Mouse (Mus musculus): ENCODE results near the gene Map3k7cl. TPM values are rescaled to one million over a fixed set of nuclear protein-coding genes. Genes with fewer than 3 reads are reported as not detected.
A peak's percentile ranks its signal among the peaks of the same experiment; 100 is the strongest.

The Map3k7cl gene
- polyA plus RNA-seq, 1 experiment from 2014 or later = 0.39 TPM

- WGBS = 80% methylated on average over 4 of the region's 4 CpGs
Observed at GRCm38 (mm10) chr16:87561501-87561900, 8.4 kb downstream of the Map3k7cl start.

GRCm38 (mm10) chr16:87563524-87563923 lies 10.4 kb downstream of the Map3k7cl start:
- 71% methylated on average over 6 of the region's 6 CpGs for WGBS
- no peak overlapping the region for H3K9ac ChIP-seq (replicated peaks; ENCODE audit: low read depth, low read length)
- no peak overlapping the region for H3K4me2 ChIP-seq (replicated peaks; ENCODE audit: low read depth, low read length)
- no peak overlapping the region for H3K27ac ChIP-seq (ENCODE audit: low read length)
- H3K9me3 ChIP-seq (ENCODE audit: control insufficient read depth, low read depth, low read length) = no peaks in the 10 kb centered on the region
- H3K4me3 ChIP-seq (ENCODE audit: low read depth, low read length) = no peak overlapping the region
- ATAC-seq (ENCODE audit: insufficient number of reproducible peaks, insufficient read depth, low FRiP score, low read depth) = no peak
- no peaks in the 10 kb centered on the region for H3K4me1 ChIP-seq (ENCODE audit: control insufficient read depth, insufficient read depth, low read length)
- H3K36me3 ChIP-seq (ENCODE audit: control insufficient read depth, insufficient read depth, low read length) = no peaks in the 10 kb centered on the region
- no peaks in the 10 kb centered on the region for H3K27me3 ChIP-seq (ENCODE audit: control insufficient read depth, insufficient read depth, low read length)

More at GRCm38 (mm10) chr16:87561501-87561900, 8.4 kb downstream of the Map3k7cl start:
- Histone ChIP-seq H3K4me1 (ENCODE audit: control insufficient read depth, insufficient read depth, low read length) (no peaks in the 10 kb centered on the region), H3K9me3 (ENCODE audit: control insufficient read depth, low read depth, low read length) (no peaks in the 10 kb centered on the region), H3K4me3 (ENCODE audit: low read depth, low read length) (no peak overlapping the region), H3K27me3 (ENCODE audit: control insufficient read depth, insufficient read depth, low read length) (no peaks in the 10 kb centered on the region), H3K27ac (ENCODE audit: low read length) (no peak overlapping the region), H3K9ac (replicated peaks; ENCODE audit: low read depth, low read length) (no peak overlapping the region), H3K4me2 (replicated peaks; ENCODE audit: low read depth, low read length) (no peak overlapping the region), H3K36me3 (ENCODE audit: control insufficient read depth, insufficient read depth, low read length) (no peaks in the 10 kb centered on the region)
- ATAC-seq (ENCODE audit: insufficient number of reproducible peaks, insufficient read depth, low FRiP score, low read depth) = no peak

GRCm38 (mm10) chr16:87564564-87564963 lies 11.4 kb downstream of the Map3k7cl start:
- H3K36me3 ChIP-seq (ENCODE audit: control insufficient read depth, insufficient read depth, low read length) = no peaks in the 10 kb centered on the region
- no peak for ATAC-seq (ENCODE audit: insufficient number of reproducible peaks, insufficient read depth, low FRiP score, low read depth)
- no peak overlapping the region for H3K4me3 ChIP-seq (ENCODE audit: low read depth, low read length)
- H3K27ac ChIP-seq (ENCODE audit: low read length) = no peak overlapping the region
- H3K9me3 ChIP-seq (ENCODE audit: control insufficient read depth, low read depth, low read length) = no peaks in the 10 kb centered on the region
- no peak overlapping the region for H3K9ac ChIP-seq (replicated peaks; ENCODE audit: low read depth, low read length)
- H3K4me2 ChIP-seq (replicated peaks; ENCODE audit: low read depth, low read length) = no peak overlapping the region
- no peaks in the 10 kb centered on the region for H3K4me1 ChIP-seq (ENCODE audit: control insufficient read depth, insufficient read depth, low read length)
- WGBS = 75% methylated on average over 3 of the region's 3 CpGs
- H3K27me3 ChIP-seq (ENCODE audit: control insufficient read depth, insufficient read depth, low read length) = no peaks in the 10 kb centered on the region

- H3K4me1 ChIP-seq (ENCODE audit: control insufficient read depth, insufficient read depth, low read length) = no peaks in the 10 kb centered on the region
- 0 out of 2 replicates have a peak overlapping the region, but pooled peaks have one; percentile 10 for H3K27ac ChIP-seq (ENCODE audit: low read length)
- no peak overlapping the region for H3K4me2 ChIP-seq (replicated peaks; ENCODE audit: low read depth, low read length)
- H3K9ac ChIP-seq (replicated peaks; ENCODE audit: low read depth, low read length) = no peak overlapping the region
- ATAC-seq (ENCODE audit: insufficient number of reproducible peaks, insufficient read depth, low FRiP score, low read depth) = no peak
- H3K27me3 ChIP-seq (ENCODE audit: control insufficient read depth, insufficient read depth, low read length) = no peaks in the 10 kb centered on the region
- H3K9me3 ChIP-seq (ENCODE audit: control insufficient read depth, low read depth, low read length) = no peaks in the 10 kb centered on the region
- WGBS = 61% methylated on average over 13 of the region's 13 CpGs
- H3K4me3 ChIP-seq (ENCODE audit: low read depth, low read length) = no peak overlapping the region
- H3K36me3 ChIP-seq (ENCODE audit: control insufficient read depth, insufficient read depth, low read length) = no peaks in the 10 kb centered on the region
Observed at GRCm38 (mm10) chr16:87567572-87567971, 14.4 kb downstream of the Map3k7cl start.

GRCm38 (mm10) chr16:87568241-87568640 lies 15.1 kb downstream of the Map3k7cl start:
- no peak overlapping the region for H3K27ac ChIP-seq (ENCODE audit: low read length)
- H3K9me3 ChIP-seq (ENCODE audit: control insufficient read depth, low read depth, low read length) = no peaks in the 10 kb centered on the region
- no peak overlapping the region for H3K4me2 ChIP-seq (replicated peaks; ENCODE audit: low read depth, low read length)
- no peak for ATAC-seq (ENCODE audit: insufficient number of reproducible peaks, insufficient read depth, low FRiP score, low read depth)
- WGBS = 88% methylated on average over 7 of the region's 7 CpGs
- no peaks in the 10 kb centered on the region for H3K27me3 ChIP-seq (ENCODE audit: control insufficient read depth, insufficient read depth, low read length)
- no peak overlapping the region for H3K9ac ChIP-seq (replicated peaks; ENCODE audit: low read depth, low read length)
- no peak overlapping the region for H3K4me3 ChIP-seq (ENCODE audit: low read depth, low read length)
- no peaks in the 10 kb centered on the region for H3K36me3 ChIP-seq (ENCODE audit: control insufficient read depth, insufficient read depth, low read length)
- H3K4me1 ChIP-seq (ENCODE audit: control insufficient read depth, insufficient read depth, low read length) = no peaks in the 10 kb centered on the region

DNA sequence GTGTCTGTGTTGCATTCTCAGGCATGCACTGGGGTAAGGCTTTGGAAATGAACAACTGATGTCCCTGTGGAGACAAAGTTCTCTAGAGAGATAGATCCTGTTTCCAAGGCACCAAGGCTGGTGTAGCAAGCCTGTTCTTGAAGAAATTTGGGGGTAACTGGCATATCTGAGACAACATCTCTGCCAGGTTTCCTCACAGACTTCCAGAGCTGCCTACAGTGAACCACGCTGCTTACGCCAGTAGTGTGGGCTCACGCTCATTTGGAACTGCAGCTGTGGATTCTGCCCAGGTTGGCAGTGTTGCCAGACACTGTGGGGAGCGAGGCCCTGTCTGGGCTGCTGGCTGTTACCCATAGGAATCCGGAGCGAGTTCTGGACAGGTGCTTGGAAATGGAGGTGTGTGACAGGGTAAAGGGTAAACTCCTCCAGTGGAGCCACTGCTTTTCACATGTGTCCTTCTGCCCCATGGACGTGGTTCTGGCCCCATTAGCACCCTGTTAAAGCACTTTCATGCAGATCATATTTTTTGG lies 16.5 kb downstream of the Map3k7cl start:
- no peaks in the 10 kb centered on the region for H3K27me3 ChIP-seq (ENCODE audit: control insufficient read depth, insufficient read depth, low read length)
- no peak overlapping the region for H3K4me3 ChIP-seq (ENCODE audit: low read depth, low read length)
- H3K36me3 ChIP-seq (ENCODE audit: control insufficient read depth, insufficient read depth, low read length) = no peaks in the 10 kb centered on the region
- no peak overlapping the region for H3K27ac ChIP-seq (ENCODE audit: low read length)
- H3K4me1 ChIP-seq (ENCODE audit: control insufficient read depth, insufficient read depth, low read length) = no peaks in the 10 kb centered on the region
- H3K9ac ChIP-seq (replicated peaks; ENCODE audit: low read depth, low read length) = no peak overlapping the region
- ATAC-seq (ENCODE audit: insufficient number of reproducible peaks, insufficient read depth, low FRiP score, low read depth) = no peak
- no peak overlapping the region for H3K4me2 ChIP-seq (replicated peaks; ENCODE audit: low read depth, low read length)
- H3K9me3 ChIP-seq (ENCODE audit: control insufficient read depth, low read depth, low read length) = no peaks in the 10 kb centered on the region
- 89% methylated on average over 7 of the region's 7 CpGs for WGBS

DNA sequence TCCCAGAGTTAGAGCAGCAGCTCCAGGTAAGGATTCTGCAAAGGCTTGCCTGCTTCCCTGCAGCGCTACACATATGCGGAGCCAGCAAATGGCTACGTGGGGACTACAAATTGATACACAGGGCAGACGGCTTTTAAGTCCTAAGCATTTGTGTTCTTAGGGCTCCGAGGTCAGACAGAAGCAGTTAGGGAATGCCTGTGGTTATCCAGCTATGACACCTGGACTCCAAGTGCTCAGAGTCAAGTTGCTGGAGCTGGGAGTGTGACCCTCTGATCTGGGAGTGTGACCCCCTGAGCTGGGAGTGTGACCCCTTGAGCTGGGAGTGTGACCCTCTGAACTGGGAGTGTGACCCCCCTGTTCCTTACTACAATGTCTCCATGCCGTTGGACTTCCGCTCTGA lies 17.2 kb downstream of the Map3k7cl start:
- H3K4me1 ChIP-seq (ENCODE audit: control insufficient read depth, insufficient read depth, low read length) = no peaks in the 10 kb centered on the region

GRCm38 (mm10) chr16:87573409-87573808 lies 20.3 kb downstream of the Map3k7cl start:
- Histone ChIP-seq H3K4me3 (ENCODE audit: low read depth, low read length) (no peak overlapping the region), H3K9ac (replicated peaks; ENCODE audit: low read depth, low read length) (no peak overlapping the region), H3K36me3 (ENCODE audit: control insufficient read depth, insufficient read depth, low read length) (no peaks in the 10 kb centered on the region), H3K27ac (ENCODE audit: low read length) (no peak overlapping the region), H3K27me3 (ENCODE audit: control insufficient read depth, insufficient read depth, low read length) (no peaks in the 10 kb centered on the region), H3K4me1 (ENCODE audit: control insufficient read depth, insufficient read depth, low read length) (no peaks in the 10 kb centered on the region), H3K4me2 (replicated peaks; ENCODE audit: low read depth, low read length) (no peak overlapping the region), H3K9me3 (ENCODE audit: control insufficient read depth, low read depth, low read length) (no peaks in the 10 kb centered on the region)
- 58% methylated on average over 5 of the region's 5 CpGs for WGBS
- ATAC-seq (ENCODE audit: insufficient number of reproducible peaks, insufficient read depth, low FRiP score, low read depth) = no peak

More for the DNA sequence above, 17.2 kb downstream of the Map3k7cl start:
- no peak for ATAC-seq (ENCODE audit: insufficient number of reproducible peaks, insufficient read depth, low FRiP score, low read depth)
- 77% methylated on average over 7 of the region's 7 CpGs for WGBS
- Histone ChIP-seq H3K9ac (replicated peaks; ENCODE audit: low read depth, low read length) (no peak overlapping the region), H3K27me3 (ENCODE audit: control insufficient read depth, insufficient read depth, low read length) (no peaks in the 10 kb centered on the region), H3K9me3 (ENCODE audit: control insufficient read depth, low read depth, low read length) (no peaks in the 10 kb centered on the region), H3K36me3 (ENCODE audit: control insufficient read depth, insufficient read depth, low read length) (no peaks in the 10 kb centered on the region), H3K4me2 (replicated peaks; ENCODE audit: low read depth, low read length) (no peak overlapping the region), H3K27ac (ENCODE audit: low read length) (no peak overlapping the region), H3K4me3 (ENCODE audit: low read depth, low read length) (no peak overlapping the region)

GRCm38 (mm10) chr16:87574160-87574559 lies 21.0 kb downstream of the Map3k7cl start:
- H3K9me3 ChIP-seq (ENCODE audit: control insufficient read depth, low read depth, low read length) = no peaks in the 10 kb centered on the region
- no peak overlapping the region for H3K9ac ChIP-seq (replicated peaks; ENCODE audit: low read depth, low read length)
- 70% methylated on average over 5 of the region's 5 CpGs for WGBS
- ATAC-seq (ENCODE audit: insufficient number of reproducible peaks, insufficient read depth, low FRiP score, low read depth) = no peak
- no peaks in the 10 kb centered on the region for H3K27me3 ChIP-seq (ENCODE audit: control insufficient read depth, insufficient read depth, low read length)
- no peak overlapping the region for H3K27ac ChIP-seq (ENCODE audit: low read length)
- H3K4me2 ChIP-seq (replicated peaks; ENCODE audit: low read depth, low read length) = no peak overlapping the region
- no peaks in the 10 kb centered on the region for H3K36me3 ChIP-seq (ENCODE audit: control insufficient read depth, insufficient read depth, low read length)
- H3K4me3 ChIP-seq (ENCODE audit: low read depth, low read length) = no peak overlapping the region
- H3K4me1 ChIP-seq (ENCODE audit: control insufficient read depth, insufficient read depth, low read length) = no peaks in the 10 kb centered on the region

Data from stomach, embryonic 14.5 days (tissue).